Mouse (Mus musculus) lung, adult 2 months (tissue): ENCODE measurements at regions not wholly inside any gene's neighbourhood (a gene's known extent, or its start where the extent isn't known, plus 50 kb on each side); places are given as distances from the start of the nearest gene placed in this dataset.

Experiments
- CTCF ChIP-seq: fragments of 200-500 bp; IDR thresholded peaks from 2 replicates; pipeline ENCODE4 v1.5.1; 2011; ENCODE audit warnings: mild to moderate bottlenecking, low read length, control low read depth; ENCODE audit not compliant: insufficient read depth
- POLR2A ChIP-seq: fragments of 200-500 bp; IDR thresholded peaks from 2 replicates; pipeline ENCODE4 v1.6.1; 2011; ENCODE audit warnings: low read depth, mild to moderate bottlenecking, control low read depth, low read length, borderline replicate concordance; ENCODE audit errors: extremely low read depth

GRCm38 (mm10) chr3:137032802-137033201, 308.1 kb upstream of the Emcn start:
- TF ChIP-seq CTCF (no peak), POLR2A (no peak)
